Mouse (Mus musculus): Measurements from ENCODE around the gene Ormdl3.
A peak's percentile ranks its signal among the peaks of the same experiment; 100 is the strongest.
"Not testable (repeated sequence)": the region's sequence is repeated elsewhere in the genome, so short reads cannot be mapped to it uniquely, and the experiment has no call there.

The Ormdl3 gene

DNA sequence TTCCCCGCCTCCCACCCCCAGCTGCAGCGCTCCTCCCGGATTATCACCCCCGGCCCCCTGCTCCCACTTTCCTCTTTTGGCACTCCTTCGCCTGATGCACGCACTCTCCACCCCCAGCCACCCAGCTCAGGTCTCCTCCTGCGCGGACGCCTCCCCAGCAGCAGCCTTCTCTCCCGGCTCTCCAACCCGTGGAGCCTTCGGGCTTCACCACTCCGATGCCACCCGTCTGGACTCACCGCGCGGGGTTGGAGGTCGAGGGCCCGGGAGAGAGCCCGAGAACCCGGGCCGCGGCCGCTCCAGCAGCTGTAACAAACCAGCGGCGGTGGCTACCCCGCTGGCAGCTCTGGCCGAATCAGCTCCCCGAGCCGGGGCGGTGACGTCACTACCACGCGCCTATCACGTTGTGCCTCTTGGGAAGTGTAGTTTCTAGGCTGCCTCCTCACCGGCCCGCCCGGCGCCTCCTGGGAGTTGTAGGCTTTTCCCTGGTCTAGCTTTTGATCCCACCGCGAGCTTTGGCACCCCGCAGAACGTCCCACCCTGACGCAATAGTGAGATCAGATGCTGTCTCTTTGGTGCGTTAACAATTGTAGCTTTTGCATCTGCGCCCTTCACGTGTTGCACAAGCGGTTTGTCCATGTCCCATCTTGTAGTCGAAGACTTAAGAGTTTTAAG lies at the start of gene Ormdl3:
Ormdl3 (minus strand) TSS at position 477 of the 672 bp plus-strand sequence.
- peak; percentile 99 for DNase-seq

DNA sequence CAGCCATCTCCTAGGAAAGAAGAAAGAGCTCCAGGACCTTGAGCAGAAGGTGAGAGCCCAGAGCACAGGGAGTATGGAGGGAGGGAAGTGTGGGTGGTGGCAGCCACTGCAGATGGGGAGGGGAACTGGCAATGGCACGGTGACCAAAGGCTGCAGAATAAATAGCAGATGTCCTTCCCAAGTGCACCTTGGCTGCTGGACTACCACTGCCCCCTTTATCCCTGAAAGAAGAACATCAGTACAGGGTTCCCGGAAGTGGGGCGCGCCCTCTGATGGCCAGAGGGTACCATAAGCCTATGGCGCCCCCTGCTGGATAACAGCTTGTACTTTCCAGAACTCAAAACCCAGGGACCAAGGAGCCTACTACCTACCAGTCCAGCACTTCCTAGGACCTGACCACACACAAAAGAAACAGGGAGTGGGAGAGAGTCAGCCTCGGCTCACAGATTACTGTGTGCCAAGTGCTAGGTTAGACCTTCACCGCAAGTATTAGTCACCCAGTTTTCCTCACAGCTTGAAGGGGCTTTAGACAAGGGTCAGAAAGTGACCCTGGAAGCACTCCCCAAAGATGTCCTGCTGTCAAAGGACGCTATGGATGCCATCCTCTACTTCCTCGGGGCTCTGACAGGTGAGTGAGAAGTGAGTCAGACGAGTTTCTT lies 48.3 kb upstream of the Ormdl3 start:
- peak; percentile 76 for DNase-seq

DNA sequence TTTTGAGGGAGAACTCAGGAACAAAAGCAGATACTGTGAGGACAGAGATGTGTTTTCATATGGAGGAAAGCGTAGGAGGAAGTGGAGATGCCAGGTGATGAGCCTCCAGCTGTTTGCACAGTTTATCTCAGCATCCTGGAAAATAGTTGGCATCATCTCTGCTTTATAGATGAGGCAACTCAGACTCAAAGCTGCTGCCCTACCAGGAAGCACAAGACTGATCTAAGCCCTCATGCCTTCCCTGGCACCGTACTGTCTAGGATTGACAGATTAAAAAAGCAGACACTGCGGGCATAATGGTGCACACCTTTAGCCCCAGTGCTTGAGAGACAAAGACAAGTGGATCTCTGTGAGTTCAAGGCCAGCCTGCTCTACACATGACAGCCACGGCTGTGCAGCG lies 43.5 kb upstream of the Ormdl3 start:
- no peak for DNase-seq

DNA sequence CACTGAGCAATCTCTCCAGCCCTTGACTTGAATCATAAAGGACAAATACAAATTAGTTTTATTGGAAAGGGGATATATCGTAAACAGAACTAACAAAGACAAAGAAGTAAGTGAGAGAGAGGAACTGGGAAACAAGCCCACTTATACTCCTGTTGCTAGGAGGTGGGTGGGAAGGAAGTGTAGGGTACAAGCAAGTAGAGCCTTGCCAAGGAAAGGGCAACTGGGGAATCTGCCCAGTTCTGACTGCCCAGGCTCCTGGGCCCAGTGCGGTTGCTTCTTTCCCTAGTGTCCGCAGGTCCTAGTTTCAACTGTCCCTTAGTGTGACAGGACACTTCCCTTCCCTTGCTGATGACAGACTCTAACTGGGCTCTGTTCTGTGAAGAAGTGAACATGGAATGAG lies 41.5 kb upstream of the Ormdl3 start:
- no peak for DNase-seq

DNA sequence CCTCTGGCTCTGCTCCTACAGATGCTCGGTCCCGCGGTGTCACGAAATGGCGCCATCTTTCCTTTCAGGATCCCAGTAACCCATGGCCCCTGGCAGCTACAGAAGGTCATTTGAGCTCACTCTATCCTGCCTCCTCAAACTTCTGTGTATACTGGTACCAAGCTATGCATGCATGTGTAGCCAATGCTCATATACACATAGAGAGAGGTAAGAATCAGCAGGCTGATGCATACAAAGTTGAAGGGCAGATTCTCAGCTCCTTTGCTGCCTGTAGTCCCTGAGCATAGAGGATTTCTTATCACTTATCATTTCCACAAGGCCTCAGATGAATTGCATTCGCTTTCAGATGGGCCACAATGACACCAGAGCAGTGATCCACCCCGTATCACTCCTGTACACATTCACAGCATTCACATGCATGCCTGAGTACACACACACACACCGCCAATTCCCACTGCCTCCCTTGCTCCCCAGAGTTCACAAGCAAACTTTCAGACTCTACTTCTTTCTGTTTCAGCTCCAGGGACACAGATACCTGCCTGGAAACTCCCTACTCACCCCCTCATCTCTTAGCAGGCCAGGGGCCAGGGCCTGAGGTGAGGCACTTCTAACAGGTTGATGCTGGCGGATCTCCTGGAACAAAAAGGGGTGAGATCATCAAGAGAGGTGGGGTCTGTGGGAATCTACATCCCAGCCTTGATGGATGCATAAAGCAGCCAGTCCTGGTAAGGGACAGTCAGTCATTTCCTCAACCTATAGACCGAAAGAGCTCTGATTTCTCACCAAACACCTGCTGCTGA lies 38.6 kb upstream of the Ormdl3 start, which contains the start of the genes Gm12355 and Gsdma3:
Gm12355 (minus strand) TSS at position 51 of the 800 bp plus-strand sequence.
Gsdma3 (plus strand) TSS at position 750 of the 800 bp plus-strand sequence.
- no peak for DNase-seq

DNA sequence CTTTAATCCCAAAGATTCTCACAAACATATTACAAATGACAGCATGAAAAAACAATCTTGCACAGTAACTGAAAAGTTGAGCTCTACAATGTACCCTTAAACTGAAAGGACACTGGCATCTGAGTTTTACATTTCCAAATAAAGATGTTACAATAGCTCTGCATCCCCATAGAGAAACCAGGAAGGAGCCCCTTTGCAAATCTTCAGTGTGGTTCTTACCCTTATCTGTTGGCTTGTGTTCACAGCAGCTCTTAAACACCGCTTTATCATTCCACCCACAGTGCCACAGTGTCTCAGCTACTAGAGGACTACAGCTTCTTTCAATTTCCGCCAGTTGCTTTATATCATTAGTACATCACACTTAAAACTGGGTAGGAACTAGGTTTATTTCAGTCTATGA lies 37.2 kb upstream of the Ormdl3 start:
- not testable (repeated sequence) for DNase-seq

DNA sequence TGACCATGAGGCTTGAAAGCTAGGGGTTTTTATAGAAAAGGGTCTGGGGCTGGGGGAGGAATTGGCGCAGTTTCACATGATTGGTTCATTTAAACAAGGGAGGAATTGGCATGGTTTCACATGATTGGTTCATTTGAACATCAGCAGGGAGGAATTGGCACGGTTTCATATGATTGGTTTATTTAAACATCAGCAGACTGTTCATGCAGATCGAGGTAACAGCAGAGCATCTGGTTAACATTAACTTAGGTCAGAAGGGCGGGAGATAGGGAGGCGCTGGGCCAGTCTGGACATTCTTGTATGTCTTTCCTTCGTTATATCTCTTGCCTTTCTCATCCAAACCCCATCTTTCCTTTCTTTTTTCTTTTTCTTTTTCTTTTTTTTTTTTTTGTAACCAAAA lies 36.8 kb upstream of the Ormdl3 start:
- DNase-seq, result not testable (repeated sequence)

DNA sequence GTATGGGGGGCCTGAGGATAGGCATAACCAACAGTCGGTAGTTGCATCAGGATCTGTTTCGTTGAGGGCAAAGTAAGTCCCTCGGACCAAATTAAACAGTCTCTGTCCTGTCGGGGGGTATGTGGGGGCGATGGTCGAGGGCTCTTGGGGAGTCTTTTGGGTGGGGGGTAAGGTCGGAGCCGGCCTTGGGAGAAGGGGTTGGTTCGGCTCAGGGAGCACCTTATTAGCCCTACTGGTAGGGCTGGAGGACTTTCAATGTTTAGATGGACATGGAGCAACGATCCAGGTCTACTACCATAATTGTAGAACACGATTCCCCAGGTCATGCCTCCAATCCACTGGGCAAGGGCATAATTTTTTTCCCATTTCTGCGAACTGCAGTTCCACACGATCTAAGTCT lies 33.6 kb upstream of the Ormdl3 start:
- DNase-seq, result no peak

DNA sequence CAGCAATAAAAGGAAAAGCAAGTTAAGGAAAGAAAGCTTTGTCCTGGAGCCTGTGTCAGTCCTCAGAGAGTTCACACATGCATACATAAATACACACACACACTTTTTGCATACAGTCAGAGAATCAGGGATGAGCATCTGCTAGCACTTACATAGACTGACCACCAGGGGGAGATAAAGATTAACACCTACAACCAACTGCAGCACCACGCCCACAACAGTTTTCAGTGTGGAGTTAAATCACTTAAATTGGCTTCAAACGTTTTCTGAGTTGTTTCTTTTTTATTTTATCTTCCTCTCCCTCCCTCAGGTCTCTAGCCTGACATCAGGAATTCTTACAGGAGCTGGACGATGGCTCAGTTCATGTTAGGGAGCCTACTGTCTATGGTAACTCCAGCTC lies 19.6 kb upstream of the Ormdl3 start:
- DNase-seq, result peak; percentile 43

DNA sequence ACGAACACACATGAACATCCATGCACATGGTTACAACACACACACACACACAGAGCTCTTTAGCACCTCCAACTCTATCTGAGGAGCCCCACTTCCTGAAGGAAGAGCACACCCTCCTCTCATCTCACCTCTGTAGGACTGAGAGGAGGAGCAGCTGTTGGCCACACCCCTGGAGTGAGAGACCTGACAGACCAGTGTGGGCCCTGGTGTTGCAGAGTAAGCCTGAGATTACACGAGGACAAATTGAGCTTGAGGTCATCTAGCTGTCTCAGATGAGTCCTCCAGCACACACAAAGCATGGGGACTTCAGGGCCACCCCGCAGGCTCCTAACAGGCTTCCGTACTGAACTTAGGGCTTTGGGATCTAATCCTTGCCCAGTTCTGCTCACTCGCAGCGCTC lies 17.7 kb upstream of the Ormdl3 start:
- not testable (repeated sequence) for DNase-seq

DNA sequence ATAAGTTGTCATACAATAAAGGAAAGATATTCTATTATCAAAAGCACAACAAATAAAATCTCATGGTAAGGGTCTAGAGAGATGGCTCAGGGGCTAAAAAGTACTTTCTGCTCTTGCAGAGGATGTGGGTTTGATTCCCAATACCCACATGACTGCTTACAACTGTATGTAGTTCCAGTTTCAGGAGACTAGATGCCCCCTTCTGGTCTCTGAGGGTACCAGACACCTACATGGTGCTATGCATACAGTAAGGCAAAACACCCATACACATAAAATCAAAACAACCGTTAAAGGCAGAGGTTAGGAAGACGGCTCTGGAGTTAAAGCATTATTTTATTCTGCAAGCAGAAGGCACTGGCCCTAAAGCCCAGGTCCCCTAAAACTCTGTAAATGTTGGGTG lies 16.8 kb upstream of the Ormdl3 start:
- DNase-seq, result no peak

DNA sequence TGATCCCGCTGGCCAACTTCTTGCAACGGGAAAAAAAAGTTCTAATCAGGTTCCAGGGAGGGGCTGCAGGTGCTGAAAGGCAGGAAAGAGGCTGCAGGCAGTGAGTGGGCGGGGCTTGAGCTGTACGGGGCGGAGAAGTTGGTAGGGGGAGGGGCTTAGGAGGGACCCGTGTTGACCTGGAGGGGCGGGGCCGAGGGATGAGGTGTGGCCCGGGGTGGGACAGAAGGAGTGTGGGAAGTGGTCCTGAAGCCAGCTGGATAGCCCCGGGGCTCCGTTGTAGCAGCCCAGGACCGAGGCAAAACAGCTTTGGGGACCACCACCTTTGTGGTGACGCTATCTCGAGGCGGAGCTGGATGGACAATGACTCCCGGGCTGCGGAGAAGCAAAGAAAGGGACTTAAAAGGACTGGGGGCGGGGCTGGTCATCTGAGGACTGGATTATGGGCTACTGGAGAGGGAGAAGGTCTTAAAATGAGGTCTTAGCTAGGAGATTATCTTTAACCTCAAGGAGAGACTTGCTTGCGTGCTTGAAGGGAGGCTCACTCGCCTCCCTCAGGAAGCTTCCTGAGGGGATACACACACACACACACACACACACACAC lies 15.0 kb upstream of the Ormdl3 start:
- DNase-seq, result peak; percentile 80

DNA sequence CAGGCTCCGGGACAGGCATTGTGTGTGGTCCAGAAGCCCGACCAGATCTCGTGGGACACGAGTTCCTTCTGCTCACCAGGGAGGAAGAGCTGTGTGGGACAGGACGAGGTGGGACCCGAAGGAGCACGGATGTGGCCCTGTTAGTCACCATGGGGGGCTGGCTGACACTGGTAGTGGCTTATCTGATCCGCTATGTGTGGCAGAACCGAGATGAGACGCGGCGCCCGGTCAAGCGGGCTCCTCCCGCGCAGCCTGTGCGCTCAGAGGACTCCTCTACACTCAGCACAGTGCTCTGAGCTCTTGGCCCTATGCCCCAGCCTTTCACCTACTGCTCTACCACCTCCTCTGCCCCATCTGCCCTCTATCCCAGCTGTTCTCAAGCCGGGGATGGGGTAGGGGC lies 12.1 kb upstream of the Ormdl3 start:
- DNase-seq, result no peak

DNA sequence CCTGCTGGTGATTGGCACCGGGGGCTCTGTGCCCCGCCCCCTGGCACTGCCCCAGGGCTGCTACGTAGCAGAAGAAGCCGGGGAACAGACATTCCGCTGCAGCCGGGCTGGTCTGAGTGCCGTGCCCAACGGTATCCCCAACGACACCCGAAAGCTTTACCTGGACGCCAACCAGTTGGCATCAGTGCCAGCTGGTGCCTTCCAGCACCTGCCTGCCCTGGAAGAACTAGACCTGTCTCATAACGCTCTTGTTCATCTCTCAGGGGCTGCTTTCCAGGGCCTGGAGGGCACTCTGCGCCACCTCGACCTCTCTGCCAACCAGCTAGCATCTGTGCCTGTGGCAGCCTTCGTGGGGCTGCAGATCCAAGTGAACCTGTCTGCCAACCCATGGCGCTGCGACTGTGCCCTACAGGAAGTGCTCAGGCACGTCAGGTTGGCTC lies 11.7 kb upstream of the Ormdl3 start:
- DNase-seq, result no peak

DNA sequence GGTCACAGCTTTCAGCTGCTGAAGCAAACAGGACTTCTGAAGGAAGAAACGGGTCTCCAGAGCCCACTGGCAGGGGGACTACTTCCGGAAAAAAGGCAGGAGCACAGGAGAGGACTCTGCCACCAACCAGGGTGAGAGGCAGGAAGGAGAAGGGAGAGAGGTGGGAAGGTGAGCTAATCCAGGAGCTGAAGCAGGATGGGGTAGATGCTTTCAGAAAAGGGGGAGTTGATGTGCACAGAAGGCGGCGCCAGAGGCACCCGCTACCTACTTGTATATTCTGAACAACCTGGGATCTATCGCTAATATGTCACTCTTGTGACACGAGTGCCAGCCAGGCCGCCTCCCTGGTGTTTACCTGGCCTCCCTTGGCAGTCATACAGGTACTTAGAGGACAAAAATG lies 10.8 kb upstream of the Ormdl3 start, which contains the start of gene Lrrc3c:
Lrrc3c (plus strand) TSS at position 301 of the 400 bp plus-strand sequence.
- no peak for DNase-seq

DNA sequence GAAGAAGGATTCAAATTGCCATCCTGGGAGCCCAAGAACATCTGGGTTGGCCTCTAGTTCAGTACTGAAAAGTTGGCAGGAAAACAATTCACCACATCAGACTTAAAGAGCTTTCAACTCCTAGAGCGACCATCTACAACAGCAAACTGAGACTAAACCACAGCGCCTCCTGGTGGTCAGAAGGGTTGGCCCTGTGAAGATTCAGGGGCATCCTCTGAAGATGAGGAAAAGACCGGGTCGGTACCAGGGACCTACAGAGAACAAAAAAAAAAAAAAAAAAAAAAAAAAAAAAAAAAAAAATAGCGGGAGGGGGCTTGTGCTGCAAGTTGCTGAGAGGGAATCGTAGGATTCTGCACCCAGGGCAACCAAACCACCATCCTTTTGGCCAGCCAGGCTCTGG lies 10.2 kb upstream of the Ormdl3 start:
- DNase-seq, result peak; percentile 92

DNA sequence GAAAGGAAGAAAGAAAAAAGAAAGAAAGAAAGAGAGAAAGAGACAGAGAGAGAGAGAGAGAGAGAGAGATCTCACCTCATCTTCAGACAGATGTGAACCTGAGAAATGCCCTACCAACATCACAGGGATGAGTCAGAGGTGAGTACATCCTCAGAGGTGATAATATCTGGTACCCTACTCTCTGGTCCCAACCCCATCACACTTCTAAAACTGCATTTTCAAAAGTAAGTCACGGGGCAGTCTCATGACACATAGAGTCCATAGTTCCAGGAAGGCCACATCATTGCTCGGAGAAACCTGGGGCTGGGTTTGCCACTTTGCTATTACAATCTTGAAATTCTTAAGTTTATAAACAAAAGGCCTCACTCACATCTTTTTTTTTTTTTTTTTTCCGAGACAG lies 8.8 kb upstream of the Ormdl3 start:
- DNase-seq, result no peak

DNA sequence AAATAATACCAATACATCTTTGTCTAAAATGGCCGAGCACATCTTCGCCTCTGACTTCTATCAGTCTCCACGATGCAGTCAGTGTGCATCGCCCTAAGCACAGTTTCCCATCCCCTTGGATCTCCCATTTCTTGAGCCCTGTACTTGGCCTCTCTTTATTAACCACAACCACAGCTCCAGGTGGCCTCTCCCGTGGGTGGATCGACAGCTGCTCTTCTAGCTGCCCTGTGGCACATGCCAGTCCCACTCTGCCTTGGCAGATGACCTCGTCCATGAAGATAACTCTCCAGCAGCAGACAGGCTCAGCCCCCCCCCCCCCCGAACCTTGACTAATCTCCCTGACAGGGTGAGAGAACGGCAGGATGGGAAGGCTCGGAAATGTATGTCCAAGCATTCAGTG lies 8.3 kb upstream of the Ormdl3 start:
- no peak for DNase-seq

DNA sequence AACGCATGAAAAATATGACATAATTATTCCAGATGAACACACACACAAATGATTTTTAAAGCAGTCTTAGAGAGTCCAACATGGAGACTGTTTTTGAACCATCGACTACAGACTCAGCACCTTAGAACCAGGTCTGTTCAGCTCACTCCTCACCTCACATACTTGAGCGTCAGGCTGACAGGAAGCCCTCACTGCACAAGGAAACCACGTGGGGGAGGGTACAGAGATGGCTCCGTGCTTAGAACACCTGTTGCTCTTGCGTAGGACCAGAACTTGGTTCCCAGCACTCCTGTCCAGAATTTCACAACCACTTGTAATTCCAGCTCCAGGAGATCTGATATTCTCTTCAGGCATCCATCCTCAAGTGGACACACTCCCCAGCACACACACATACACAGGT lies 7.9 kb upstream of the Ormdl3 start:
- no peak for DNase-seq

DNA sequence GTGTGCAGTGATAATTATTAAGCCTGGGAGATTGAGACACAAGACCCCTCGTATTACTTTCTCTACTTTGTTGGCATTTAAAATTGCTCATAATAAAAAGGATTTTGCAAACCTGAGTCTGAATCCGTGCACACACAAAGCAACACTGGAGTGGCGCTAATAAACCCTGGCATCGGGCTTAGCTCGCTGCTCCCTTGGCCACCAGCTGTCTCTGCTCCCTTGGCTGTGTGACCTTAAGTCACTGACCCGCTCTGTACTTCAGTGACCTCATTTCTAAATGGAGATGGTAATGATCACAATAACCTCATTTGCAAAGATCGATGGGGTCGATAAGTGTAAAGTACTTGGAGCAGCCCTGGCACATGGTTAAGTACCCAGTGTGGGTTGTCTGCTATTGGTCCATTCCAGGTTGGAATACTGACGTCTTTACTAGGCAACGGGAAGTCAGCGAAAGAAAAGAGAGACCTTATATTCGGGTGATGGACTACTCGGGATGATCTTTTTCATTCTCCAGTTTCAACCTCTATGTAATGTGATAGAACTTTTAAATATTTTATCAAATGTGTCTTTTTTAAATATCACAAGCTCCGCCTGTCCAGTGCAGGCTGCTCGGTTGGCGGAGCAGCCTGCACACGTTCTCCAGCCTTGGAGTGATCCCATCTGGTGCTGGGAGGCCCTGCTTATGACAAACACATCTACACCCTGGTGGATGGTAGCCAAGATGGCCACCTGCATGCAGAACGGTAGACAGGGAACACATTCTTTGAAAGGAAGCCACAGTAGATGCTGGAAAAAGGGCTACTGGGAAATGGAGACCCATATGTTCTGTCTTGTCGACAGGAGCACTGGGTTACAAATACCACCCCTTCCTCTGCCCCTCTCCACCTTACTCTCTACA lies 3.6 kb upstream of the Ormdl3 start:
- DNase-seq, result no peak

DNA sequence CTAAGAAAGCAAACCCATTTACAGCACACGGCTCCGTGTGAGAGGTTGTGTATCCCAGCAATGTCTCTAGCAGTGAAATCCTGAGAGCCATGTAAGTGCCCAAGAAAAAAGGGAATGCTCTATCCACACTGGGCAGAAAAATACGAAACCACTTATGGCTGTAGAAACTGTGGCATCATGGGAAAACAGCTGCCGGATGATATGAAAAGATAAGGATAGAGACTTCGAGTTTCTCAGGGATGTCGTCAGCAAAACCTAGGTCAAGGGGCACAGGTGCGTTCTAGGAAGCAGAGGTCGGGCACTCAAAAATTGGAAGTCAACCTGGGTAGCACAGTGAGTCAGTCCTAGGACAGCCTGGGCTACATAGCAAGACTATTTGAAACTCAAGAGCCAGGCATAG lies 2.1 kb upstream of the Ormdl3 start:
- no peak for DNase-seq

DNA sequence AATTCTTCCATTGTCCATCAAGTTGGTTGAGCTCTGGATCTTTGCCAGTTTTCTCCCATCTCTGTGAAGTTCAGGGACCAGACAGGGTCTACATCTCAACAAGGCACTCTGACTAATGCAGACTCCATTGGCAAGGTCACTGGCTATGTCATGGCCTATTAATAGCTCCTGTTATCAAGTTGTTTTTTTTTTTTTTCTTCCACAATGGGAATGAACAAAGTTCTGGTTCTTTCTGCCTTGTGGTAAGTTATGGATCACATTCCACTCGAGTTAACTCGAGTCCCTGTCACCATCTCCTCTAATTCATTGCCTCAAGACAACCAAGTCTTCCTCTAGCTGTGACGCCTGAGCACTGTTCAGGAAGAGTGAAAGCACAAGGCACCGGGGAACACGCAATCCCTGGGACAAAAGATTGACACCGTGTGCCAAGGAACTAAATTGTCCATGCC lies 1.7 kb upstream of the Ormdl3 start:
- DNase-seq, result no peak

All from thymus, postnatal 4 days (tissue).